In the genomic region with DNA sequence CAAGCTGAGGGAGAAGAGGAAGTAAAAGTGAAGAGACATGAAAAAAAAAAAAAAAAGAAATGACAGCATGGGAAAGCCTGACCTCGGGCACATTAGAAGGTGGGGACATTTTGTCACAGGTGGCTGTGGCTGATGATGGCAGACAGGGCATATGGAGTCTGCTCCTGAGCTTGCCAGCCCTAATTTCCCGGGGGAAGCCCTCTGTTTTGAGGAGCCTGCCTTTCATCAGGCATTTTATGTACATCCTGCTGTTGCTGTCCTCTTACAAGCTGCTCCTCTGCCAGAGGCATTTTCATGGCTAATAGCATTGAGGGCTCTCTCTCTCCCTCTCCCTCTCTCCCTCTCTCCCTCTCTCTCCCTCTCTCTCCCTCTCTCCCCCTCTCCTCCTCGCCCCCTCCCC, we compare ENCODE assay signal across 21 mouse cellular contexts.
A peak's percentile ranks its signal among the peaks of the same experiment; 100 is the strongest.
DNase-seq lines count a peak whose midpoint lies in the region; ATAC-seq and TF ChIP-seq lines count a peak whose summit lies in the region.
"Had no signal": no experiment of that assay in that cellular context is flagged by ENCODE, and none has a peak within 500 bp of the region (broad histone marks: within the 10 kb centered on the region; RNA-seq: fewer than 3 reads in every experiment).

No protein-coding gene starts in this region.

- no peak for DNase-seq in forebrain, embryonic 11.5 days (ENCODE audit: low spot score)
- peak; percentile 52 for DNase-seq in midbrain, postnatal 0 days (ENCODE audit: low spot score)
- peak; percentile 0 for DNase-seq in mesoderm, embryonic 11.5 days (ENCODE audit: low read depth, low spot score)
- DNase-seq in right cerebral cortex, postnatal 14 days: no peak
- DNase-seq: adrenal gland, adult 2 months; gastrocnemius, postnatal 10 days; heart, adult 18-20 months; kidney, adult 9 months; kidney, postnatal 25 days; liver, postnatal 0 days; lung, postnatal 10 days; right cerebral cortex, adult 18-20 months; thymus, postnatal 25 days had no signal

- TF ChIP-seq CTCF in midbrain, postnatal 0 days (IDR thresholded peaks at IDR 0.05): no peak

- H3K27ac ChIP-seq in forebrain, embryonic 15.5 days (replicated peaks): no peak overlapping the region
- H3K27ac ChIP-seq in forebrain, embryonic 11.5 days (ENCODE audit: low read depth, low read length): no peak overlapping the region
- H3K27ac ChIP-seq in midbrain, postnatal 0 days (ENCODE audit: low read depth, low read length): no peak overlapping the region
- H3K27ac ChIP-seq in midbrain, embryonic 16.5 days (ENCODE audit: low read length): no peak overlapping the region
- no peak overlapping the region for H3K27ac ChIP-seq in forebrain, embryonic 16.5 days (ENCODE audit: low read length)
- H3K27ac ChIP-seq: embryonic facial prominence, embryonic 12.5 days; heart, embryonic 13.5 days; intestine, embryonic 15.5 days; limb, embryonic 10.5 days had no signal

- 69% methylated on average over 3 of the region's 3 CpGs for WGBS in forebrain, embryonic 15.5 days
- WGBS in forebrain, embryonic 11.5 days: 85% methylated on average over 3 of the region's 3 CpGs
- WGBS in midbrain, postnatal 0 days: 54% methylated on average over 2 of the region's 3 CpGs
- 61% methylated on average over 2 of the region's 3 CpGs for WGBS in midbrain, embryonic 16.5 days
- WGBS in forebrain, embryonic 16.5 days: 85% methylated on average over 2 of the region's 3 CpGs

- no peak overlapping the region for H3K4me2 ChIP-seq in forebrain, embryonic 15.5 days (replicated peaks)
- H3K4me2 ChIP-seq in forebrain, embryonic 11.5 days (ENCODE audit: low read depth, low read length, severe bottlenecking): no peak overlapping the region
- no peak overlapping the region for H3K4me2 ChIP-seq in midbrain, postnatal 0 days (ENCODE audit: low read depth, low read length, poor library complexity, severe bottlenecking)
- H3K4me2 ChIP-seq in midbrain, embryonic 16.5 days (ENCODE audit: low read length): no peak overlapping the region
- H3K4me2 ChIP-seq in forebrain, embryonic 16.5 days (ENCODE audit: low read length): no peak overlapping the region
- H3K4me2 ChIP-seq: embryonic facial prominence, embryonic 12.5 days; heart, embryonic 13.5 days; intestine, embryonic 15.5 days had no signal

- H3K9me3 ChIP-seq in forebrain, embryonic 15.5 days: no peaks in the 10 kb centered on the region
- H3K9me3 ChIP-seq in forebrain, embryonic 11.5 days (ENCODE audit: control insufficient read depth, low read length): no peaks in the 10 kb centered on the region
- no peaks in the 10 kb centered on the region for H3K9me3 ChIP-seq in midbrain, postnatal 0 days (ENCODE audit: low read length)
- H3K9me3 ChIP-seq in midbrain, embryonic 16.5 days (replicated peaks; ENCODE audit: control insufficient read depth, low read length, poor library complexity, severe bottlenecking): no peaks in the 10 kb centered on the region
- H3K9me3 ChIP-seq in forebrain, embryonic 16.5 days (ENCODE audit: control insufficient read depth, low read length): no peaks in the 10 kb centered on the region
- H3K9me3 ChIP-seq: embryonic facial prominence, embryonic 12.5 days; heart, embryonic 13.5 days; intestine, embryonic 15.5 days; limb, embryonic 10.5 days had no signal

- H3K4me3 ChIP-seq in forebrain, embryonic 15.5 days: no peak overlapping the region
- H3K4me3 ChIP-seq in forebrain, embryonic 11.5 days (ENCODE audit: low read depth, low read length): no peak overlapping the region
- H3K4me3 ChIP-seq in midbrain, postnatal 0 days (ENCODE audit: low read depth, low read length): no peak overlapping the region
- H3K4me3 ChIP-seq in midbrain, embryonic 16.5 days (ENCODE audit: low read depth, low read length): no peak overlapping the region
- H3K4me3 ChIP-seq in forebrain, embryonic 16.5 days (replicated peaks; ENCODE audit: low read length): no peak overlapping the region
- H3K4me3 ChIP-seq: embryonic facial prominence, embryonic 12.5 days; erythroblast, embryonic 14.5 days; heart, embryonic 13.5 days; intestine, embryonic 15.5 days; limb, embryonic 10.5 days had no signal

- 0 out of 2 replicates have a peak, but pooled peaks have one; percentile 35 for ATAC-seq in forebrain, embryonic 15.5 days (replicated peaks)
- no peak for ATAC-seq in forebrain, embryonic 11.5 days (replicated peaks; ENCODE audit: low FRiP score)
- no peak for ATAC-seq in midbrain, postnatal 0 days (ENCODE audit: low FRiP score)
- no peak for ATAC-seq in midbrain, embryonic 16.5 days
- peak; percentile 55 for ATAC-seq in forebrain, embryonic 16.5 days
- ATAC-seq: intestine, embryonic 15.5 days; liver, postnatal 0 days had no signal

- no peaks in the 10 kb centered on the region for H3K4me1 ChIP-seq in forebrain, embryonic 15.5 days
- no peaks in the 10 kb centered on the region for H3K4me1 ChIP-seq in forebrain, embryonic 11.5 days (replicated peaks; ENCODE audit: control insufficient read depth, insufficient read depth, low read length)
- H3K4me1 ChIP-seq in midbrain, postnatal 0 days (ENCODE audit: insufficient read depth, low read length): no peaks in the 10 kb centered on the region
- H3K4me1 ChIP-seq in midbrain, embryonic 16.5 days (ENCODE audit: control insufficient read depth, insufficient read depth, low read length): no peaks in the 10 kb centered on the region
- no peaks in the 10 kb centered on the region for H3K4me1 ChIP-seq in forebrain, embryonic 16.5 days (replicated peaks; ENCODE audit: control insufficient read depth, insufficient read depth, low read length)
- H3K4me1 ChIP-seq: embryonic facial prominence, embryonic 12.5 days; heart, embryonic 13.5 days; intestine, embryonic 15.5 days; limb, embryonic 10.5 days had no signal

- no peaks in the 10 kb centered on the region for H3K36me3 ChIP-seq in forebrain, embryonic 15.5 days
- no peaks in the 10 kb centered on the region for H3K36me3 ChIP-seq in forebrain, embryonic 11.5 days (ENCODE audit: control insufficient read depth, insufficient read depth, low read length)
- no peaks in the 10 kb centered on the region for H3K36me3 ChIP-seq in midbrain, postnatal 0 days (ENCODE audit: insufficient read depth, low read length)
- H3K36me3 ChIP-seq in midbrain, embryonic 16.5 days (ENCODE audit: control insufficient read depth, insufficient read depth, low read length): no peaks in the 10 kb centered on the region
- H3K36me3 ChIP-seq in forebrain, embryonic 16.5 days (ENCODE audit: control insufficient read depth, insufficient read depth): no peaks in the 10 kb centered on the region
- H3K36me3 ChIP-seq: embryonic facial prominence, embryonic 12.5 days; heart, embryonic 13.5 days; intestine, embryonic 15.5 days; limb, embryonic 10.5 days had no signal

- H3K27me3 ChIP-seq in forebrain, embryonic 15.5 days: no peaks in the 10 kb centered on the region
- H3K27me3 ChIP-seq in forebrain, embryonic 11.5 days (ENCODE audit: control insufficient read depth, insufficient read depth, low read length): no peaks in the 10 kb centered on the region
- no peaks in the 10 kb centered on the region for H3K27me3 ChIP-seq in midbrain, postnatal 0 days (ENCODE audit: insufficient read depth, low read length)
- no peaks in the 10 kb centered on the region for H3K27me3 ChIP-seq in midbrain, embryonic 16.5 days (ENCODE audit: control insufficient read depth, insufficient read depth, low read depth, low read length)
- no peaks in the 10 kb centered on the region for H3K27me3 ChIP-seq in forebrain, embryonic 16.5 days (replicated peaks; ENCODE audit: control insufficient read depth, insufficient read depth, low read length)
- H3K27me3 ChIP-seq: embryonic facial prominence, embryonic 12.5 days; heart, embryonic 13.5 days; intestine, embryonic 15.5 days had no signal

- no peak overlapping the region for H3K9ac ChIP-seq in forebrain, embryonic 15.5 days (replicated peaks)
- H3K9ac ChIP-seq in forebrain, embryonic 11.5 days (ENCODE audit: low read length): no peak overlapping the region
- H3K9ac ChIP-seq in midbrain, postnatal 0 days (replicated peaks; ENCODE audit: low read length, poor library complexity, severe bottlenecking): no peak overlapping the region
- H3K9ac ChIP-seq in midbrain, embryonic 16.5 days (ENCODE audit: low read depth, low read length): no peak overlapping the region
- no peak overlapping the region for H3K9ac ChIP-seq in forebrain, embryonic 16.5 days (replicated peaks; ENCODE audit: low read depth, low read length)
- H3K9ac ChIP-seq: embryonic facial prominence, embryonic 12.5 days; heart, embryonic 13.5 days; intestine, embryonic 15.5 days; liver, postnatal 0 days had no signal

Comparison
In these comparisons a context has a peak if more than half of its experiments do, and no peak if none do; other contexts are left out.
1. ATAC-seq: peak in forebrain, embryonic 15.5 days (single experiment) and forebrain, embryonic 16.5 days (single experiment); none in forebrain, embryonic 11.5 days (single experiment), midbrain, postnatal 0 days (single experiment) and midbrain, embryonic 16.5 days (single experiment).
2. DNase-seq: peak in midbrain, postnatal 0 days (single experiment) and mesoderm, embryonic 11.5 days (single experiment); none in forebrain, embryonic 11.5 days (single experiment) and right cerebral cortex, postnatal 14 days (single experiment).